Mouse (Mus musculus) heart, postnatal 0 days (tissue): Measurements from ENCODE around the gene Ptpro.

Experiments used
- CTCF ChIP-seq: IDR thresholded peaks from 2 replicates; pipeline ENCODE4 v1.5.1; 2016; ENCODE audit warnings: antibody characterized with exemption, control low read depth, low read depth
- EP300 ChIP-seq: IDR thresholded peaks from 2 replicates; pipeline ENCODE4 v1.6.1; 2016; ENCODE audit warnings: antibody characterized with exemption, low read depth

DNA sequence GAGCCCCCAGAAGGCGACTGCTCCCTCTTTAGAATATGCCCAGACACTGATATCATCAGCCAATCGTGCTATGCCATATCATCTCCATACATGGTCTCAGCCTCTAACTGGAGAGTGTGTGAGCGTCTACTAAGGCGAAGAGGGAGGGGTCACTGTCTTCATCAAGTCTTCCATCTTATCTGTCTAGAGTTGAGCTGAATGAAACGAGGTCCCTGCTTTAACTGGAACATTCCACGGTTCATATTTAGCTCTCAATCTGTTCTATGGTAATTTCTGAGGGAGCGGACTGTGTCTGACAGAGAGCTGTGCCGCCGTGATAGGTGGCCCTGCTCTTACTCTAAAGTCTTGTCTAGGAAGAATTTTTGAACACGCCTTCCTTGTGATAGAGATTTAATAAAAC lies 16.5 kb downstream of the Ptpro start:
- TF ChIP-seq CTCF (no peak), EP300 (no peak)
